Mouse (Mus musculus) cerebellum, adult 2 months (tissue): ENCODE results near the gene Prr23a1. TPM values are rescaled to one million over a fixed set of nuclear protein-coding genes. Genes with fewer than 3 reads are reported as not detected.
A peak's percentile ranks its signal among the peaks of the same experiment; 100 is the strongest.

Experiments used
- DNase-seq, 2 experiments: peaks; one replicate each; pipeline ENCODE4 v3.0.0; 2021
- H3K27ac ChIP-seq: fragments of 200-500 bp; 2 replicates; pipeline ENCODE4 v1.5.1; 2012; ENCODE audit warnings: low read length, control low read depth, inconsistent platforms; ENCODE audit not compliant: insufficient read depth
- H3K27me3 ChIP-seq: fragments of 200-500 bp; 2 replicates; pipeline ENCODE4 v1.6.1; 2012; ENCODE audit warnings: inconsistent platforms, mild to moderate bottlenecking, low read length, moderate library complexity; ENCODE audit not compliant: control insufficient read depth, insufficient read depth
- H3K4me1 ChIP-seq: fragments of 200-500 bp; 2 replicates; pipeline ENCODE4 v1.6.1; 2011; ENCODE audit warnings: low read length; ENCODE audit not compliant: control insufficient read depth, insufficient read depth
- H3K4me3 ChIP-seq: fragments of 200-500 bp; replicated peaks from 2 replicates; pipeline ENCODE3; 2011; ENCODE audit warnings: mild to moderate bottlenecking, low read depth, low read length, control low read depth; ENCODE audit not compliant: insufficient read depth
- CTCF ChIP-seq: fragments of 200-500 bp; IDR thresholded peaks from 2 replicates; pipeline ENCODE4 v1.5.1; 2011; ENCODE audit warnings: low read depth, mild to moderate bottlenecking, control low read depth, low read length, moderate library complexity, borderline replicate concordance; ENCODE audit not compliant: insufficient read depth
- POLR2A ChIP-seq: fragments of 200-500 bp; IDR thresholded peaks from 2 replicates; pipeline ENCODE4 v1.6.1; 2011; ENCODE audit warnings: low read length, control low read depth, borderline replicate concordance; ENCODE audit not compliant: insufficient read depth
- WGBS: fragments of 180-500 bp; shearing (Covaris S2); methylation state at CpG from one replicate; pipeline ENCODE4 v1.1.7; 2018; 5-methylcytosine and 5-hydroxymethylcytosine counted together
- polyA plus RNA-seq: library from polyadenylated mRNA; depleted of rRNA; stranded (reverse); fragments of >200 nt; gene quantifications from 2 replicates; pipeline ENCODE4 v1.2.3, GENCODE M21; 2012; rRNA removed

The Prr23a1 gene
- polyA plus RNA-seq, 1 experiment: not detected

DNA sequence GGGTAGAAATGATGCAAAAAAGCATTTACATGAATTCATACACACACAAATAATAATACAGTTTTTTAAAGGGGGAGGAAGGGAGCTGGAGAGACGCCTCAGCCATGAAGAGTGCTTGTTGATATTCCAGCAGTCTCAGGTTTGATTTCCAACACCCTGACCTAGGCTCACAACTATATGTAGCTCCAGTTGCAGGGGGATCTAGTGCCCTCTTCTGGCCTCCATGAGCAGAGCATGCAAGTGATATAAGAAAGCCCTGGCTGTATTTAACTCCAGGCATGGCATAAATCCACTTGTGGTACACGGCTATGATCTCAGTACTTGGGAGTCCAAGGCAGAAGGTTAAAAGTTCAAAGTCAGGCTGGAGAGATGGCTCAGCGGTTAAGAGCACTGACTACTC, 21.2 kb downstream of the Prr23a1 start:
- TF ChIP-seq POLR2A (no peak), CTCF (0 out of 2 replicates have a peak, but pooled peaks have one; percentile 15)
- H3K27me3 ChIP-seq: no peaks in the 10 kb centered on the region
- H3K4me1 ChIP-seq: no peaks in the 10 kb centered on the region
- no peak for DNase-seq
- no peak overlapping the region for H3K27ac ChIP-seq
- no peak overlapping the region for H3K4me3 ChIP-seq
- 70% methylated on average over 3 of the region's 3 CpGs for WGBS

- H3K4me1 ChIP-seq: no peaks in the 10 kb centered on the region
- TF ChIP-seq CTCF: no peak
- no peak for TF ChIP-seq POLR2A
- H3K4me3 ChIP-seq: no peak within 1 kb of the TSS
- no peak for DNase-seq
- H3K27me3 ChIP-seq: no peaks in the 10 kb centered on the region
- H3K27ac ChIP-seq: no peak within 1 kb of the TSS
- WGBS: 52% methylated on average over 22 of the region's 22 CpGs
Observed at GRCm38 (mm10) chr9:98864571-98864970, 22.3 kb downstream of the Prr23a1 start, which contains the start of gene Prr23a3. Gene Prr23a3, plus strand, starts transcription at chr9:98864767.

Other genes starting within 250 kb of the Prr23a1 start
- gene Mrps22, start 240.8 kb upstream of the Prr23a1 start, polyA plus RNA-seq: 31.5 and 32.1 TPM in 2 replicates
- gene Prr23a2, start 14.0 kb downstream of the Prr23a1 start, polyA plus RNA-seq: not detected in 2 replicates
- gene Prr23a3, start 22.3 kb downstream of the Prr23a1 start, polyA plus RNA-seq: not detected in 2 replicates
- gene 7420426K07Rik, start 60.6 kb downstream of the Prr23a1 start, polyA plus RNA-seq: not detected in 2 replicates
- 0.25 and 0.28 TPM in 2 replicates for gene Foxl2, start 112.8 kb downstream of the Prr23a1 start, polyA plus RNA-seq
- gene Faim, start 143.9 kb downstream of the Prr23a1 start, polyA plus RNA-seq: 37.7 and 37.8 TPM in 2 replicates
- 0.07 TPM in 1 of 2 replicates, not detected in the other for gene Gm1123, start 193.2 kb downstream of the Prr23a1 start, polyA plus RNA-seq